Mouse (Mus musculus) spleen, adult 18-20 months (tissue): ENCODE data around the gene Flt3l.
"Not testable (repeated sequence)": the region's sequence is repeated elsewhere in the genome, so short reads cannot be mapped to it uniquely, and the experiment has no call there.

Experiments used
- DNase-seq, 2 experiments: peaks; one replicate each; pipeline ENCODE4 v3.0.0; 2022; ENCODE audit warnings: mixed read lengths in 2 of 2

Gene Flt3l

DNA sequence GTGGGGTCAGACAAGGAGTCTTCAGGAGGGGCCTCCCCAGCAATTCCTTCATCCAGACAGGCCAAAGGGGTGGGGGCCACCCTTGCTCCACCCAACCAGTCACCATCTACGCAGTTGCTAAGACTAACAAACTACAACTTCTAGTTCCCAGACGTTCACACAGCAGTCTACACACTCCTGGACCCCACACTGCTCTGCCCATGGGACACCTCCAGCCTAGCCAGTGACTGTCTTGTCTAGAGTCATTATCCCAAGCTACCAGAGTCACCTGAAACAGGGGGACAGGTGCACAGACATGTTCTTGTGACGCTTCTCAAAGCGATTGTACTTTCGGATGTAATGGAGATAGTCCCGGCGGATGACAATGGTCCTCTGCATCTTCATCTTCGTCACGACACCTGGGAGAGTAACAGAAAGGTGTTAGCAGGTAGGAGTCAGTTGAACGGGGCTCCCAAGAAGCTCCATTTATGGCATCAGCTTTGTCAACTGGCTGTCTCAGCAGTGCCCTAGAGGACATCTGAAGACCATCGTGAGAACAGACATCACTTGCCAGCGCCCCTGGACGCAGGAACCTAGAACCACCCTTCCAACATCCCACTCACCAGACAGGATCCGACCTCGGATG, 13.6 kb downstream of the Flt3l start:
- DNase-seq = no peak

DNA sequence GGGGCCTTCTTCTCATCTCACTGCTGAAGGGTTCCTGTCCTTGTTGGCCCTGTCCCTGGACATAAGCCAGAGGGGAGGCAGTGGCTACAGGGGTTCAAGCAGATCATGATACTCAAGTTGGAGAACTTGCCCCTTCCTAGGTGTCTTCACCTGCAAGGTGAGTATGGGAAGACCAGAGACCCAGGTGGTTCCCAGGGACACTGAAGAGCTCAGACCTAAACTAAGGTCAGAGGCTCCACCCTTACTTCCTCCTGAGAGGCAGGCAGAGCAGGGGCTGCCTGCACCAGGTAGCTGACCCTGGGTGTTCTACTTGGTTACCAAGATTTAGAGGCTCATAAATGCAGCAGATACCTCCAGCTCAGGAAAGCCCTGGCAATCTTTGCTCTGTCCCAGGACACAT, 14.3 kb downstream of the Flt3l start:
- no peak for DNase-seq

GRCm38 (mm10) chr7:45121404-45121803, 14.8 kb downstream of the Flt3l start:
- peak; percentile 79 to 88 for DNase-seq

- DNase-seq = no peak
These were observed 16.2 kb downstream of the Flt3l start for GRCm38 (mm10) chr7:45119780-45120709.

- DNase-seq = no peak
These were observed 17.9 kb downstream of the Flt3l start for GRCm38 (mm10) chr7:45118336-45118735.

- peak in 1 of 2 experiments; percentile 45 for DNase-seq
These were observed 18.7 kb downstream of the Flt3l start for GRCm38 (mm10) chr7:45117566-45117965.

DNA sequence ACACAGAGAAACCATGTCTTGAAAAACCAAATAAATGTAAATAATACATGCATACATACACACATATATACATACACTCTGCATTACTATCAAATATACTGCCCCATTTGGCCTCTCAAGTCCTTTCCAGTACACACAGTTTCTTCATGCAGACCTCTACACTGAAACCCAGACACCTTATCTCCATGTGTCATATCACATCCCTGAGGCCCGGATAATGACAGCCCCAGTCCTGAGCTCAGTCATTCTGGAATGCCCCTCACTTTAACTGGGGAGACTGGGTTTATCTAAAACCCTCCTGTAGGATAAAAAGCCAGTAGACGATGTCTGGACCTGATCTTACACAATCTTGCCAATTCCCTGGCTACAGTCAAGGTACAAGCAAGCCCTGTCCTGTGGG, 22.8 kb downstream of the Flt3l start:
- DNase-seq = no peak

DNA sequence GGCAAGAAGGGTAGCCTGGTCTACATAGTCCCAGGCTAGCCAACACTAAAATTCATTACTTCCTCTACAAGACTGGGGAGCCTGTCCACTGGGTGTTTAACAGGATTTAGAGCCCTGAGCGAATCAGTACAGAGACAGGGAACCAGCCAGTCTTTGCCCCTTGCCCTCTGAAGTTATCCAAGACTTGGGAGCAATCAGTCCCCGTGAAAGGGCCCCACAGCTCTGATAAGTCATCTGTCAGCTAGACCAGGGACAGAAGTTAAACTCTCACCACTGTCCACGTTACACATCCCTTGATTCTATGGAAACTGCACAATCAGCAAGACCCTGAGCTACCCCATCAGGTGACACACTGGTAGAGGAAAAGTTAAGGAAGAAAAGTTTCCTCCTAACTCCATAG, 23.7 kb downstream of the Flt3l start:
- DNase-seq = no peak

DNA sequence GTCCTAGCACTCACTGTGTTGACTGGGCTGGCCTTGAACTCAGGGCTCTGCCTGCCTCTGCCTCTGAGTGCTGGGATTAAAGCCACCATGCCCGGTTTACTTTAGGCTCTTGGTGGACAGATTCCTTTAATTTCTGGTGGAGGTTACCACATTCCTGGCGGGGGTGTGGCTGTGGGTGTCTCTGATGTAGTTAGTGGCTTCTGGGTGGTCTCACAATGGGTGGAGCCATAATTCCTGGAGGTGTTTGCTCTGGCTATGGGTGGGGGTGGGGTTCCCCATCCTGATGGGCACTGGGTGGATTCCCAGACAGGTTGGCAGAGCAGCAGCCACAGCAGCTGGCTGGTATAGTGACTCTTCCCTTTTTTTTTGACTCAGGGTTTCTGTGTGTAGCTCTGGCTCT, 24.3 kb downstream of the Flt3l start:
- no peak for DNase-seq

DNA sequence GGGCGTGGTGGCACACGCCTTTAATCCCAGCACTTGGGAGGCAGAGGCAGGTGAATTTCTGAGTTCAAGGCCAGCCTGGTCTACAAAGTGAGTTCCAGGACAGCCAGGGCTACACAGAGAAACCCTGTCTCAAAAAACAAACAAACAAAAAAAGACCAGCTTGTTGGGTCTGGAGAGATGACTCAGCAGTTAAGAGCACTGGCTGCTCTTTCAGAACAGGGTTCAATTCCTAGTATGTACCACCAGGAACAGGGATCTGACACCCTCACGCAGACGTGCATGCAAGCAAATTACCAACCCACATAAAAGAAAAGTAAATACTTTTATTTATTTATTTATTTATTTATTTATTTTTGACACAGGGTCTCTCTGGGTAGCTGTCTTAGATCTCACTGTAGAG, 26.1 kb downstream of the Flt3l start:
- DNase-seq = not testable (repeated sequence)

GRCm38 (mm10) chr7:45107052-45107645, 29.1 kb downstream of the Flt3l start:
- DNase-seq = no peak

DNA sequence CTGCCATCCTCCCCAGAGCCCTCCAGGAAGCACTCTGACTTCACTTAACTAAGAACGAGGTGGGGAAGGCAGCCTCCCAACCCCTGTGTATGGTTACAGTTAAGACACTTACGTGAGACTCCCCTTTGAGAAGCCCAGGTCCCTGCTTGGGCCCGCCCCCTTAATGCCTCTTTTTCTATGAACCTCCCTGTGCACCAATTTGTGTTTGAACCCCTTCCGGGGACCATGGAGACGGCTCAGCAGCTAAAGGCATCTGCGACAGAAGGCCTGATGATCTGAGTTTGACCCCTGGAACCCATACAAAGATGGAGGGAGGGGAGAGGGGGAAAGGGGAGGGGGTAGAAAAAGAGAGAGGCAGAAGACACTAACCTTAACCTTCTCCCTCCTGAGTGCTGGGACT, 29.8 kb downstream of the Flt3l start:
- DNase-seq = no peak

DNA sequence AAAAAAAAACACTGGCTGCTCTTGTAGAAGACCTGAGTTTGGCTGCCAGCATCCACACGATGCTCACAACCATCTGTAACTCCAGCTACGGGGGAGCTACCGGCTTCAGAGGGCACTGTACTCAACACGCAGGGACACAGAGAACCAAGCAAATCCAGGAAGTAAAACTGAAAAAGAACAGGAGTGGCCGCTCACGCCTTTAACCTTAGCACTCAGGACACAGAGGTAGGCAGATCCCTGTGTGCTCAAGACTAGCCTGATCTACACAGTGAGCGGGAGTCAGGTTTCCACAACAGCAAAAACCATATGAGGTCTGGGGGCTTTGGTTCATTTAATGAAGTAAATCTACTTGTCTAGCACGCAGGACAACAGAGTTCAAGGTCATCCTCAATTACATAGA, 30.7 kb downstream of the Flt3l start:
- no peak for DNase-seq

DNA sequence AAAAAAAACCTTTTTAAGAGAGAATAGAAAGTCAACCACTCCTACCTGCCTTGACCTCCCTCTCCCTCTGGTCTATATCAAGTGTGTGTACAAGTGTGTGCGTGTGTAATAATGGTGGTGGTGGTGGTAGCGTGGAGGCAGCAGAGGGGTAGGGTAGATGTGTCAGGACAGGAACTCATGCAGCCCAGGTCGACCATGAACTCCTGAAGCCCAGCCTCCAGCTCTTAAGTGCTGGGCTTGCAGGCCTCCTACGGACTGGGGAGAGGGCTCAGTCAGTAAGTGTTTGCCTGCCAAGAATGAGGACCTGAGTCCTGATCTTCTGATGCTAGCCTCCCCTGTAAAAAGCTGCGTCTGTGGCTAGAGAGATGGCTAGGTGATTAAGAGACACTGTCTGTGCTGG, 31.3 kb downstream of the Flt3l start:
- no peak for DNase-seq

DNA sequence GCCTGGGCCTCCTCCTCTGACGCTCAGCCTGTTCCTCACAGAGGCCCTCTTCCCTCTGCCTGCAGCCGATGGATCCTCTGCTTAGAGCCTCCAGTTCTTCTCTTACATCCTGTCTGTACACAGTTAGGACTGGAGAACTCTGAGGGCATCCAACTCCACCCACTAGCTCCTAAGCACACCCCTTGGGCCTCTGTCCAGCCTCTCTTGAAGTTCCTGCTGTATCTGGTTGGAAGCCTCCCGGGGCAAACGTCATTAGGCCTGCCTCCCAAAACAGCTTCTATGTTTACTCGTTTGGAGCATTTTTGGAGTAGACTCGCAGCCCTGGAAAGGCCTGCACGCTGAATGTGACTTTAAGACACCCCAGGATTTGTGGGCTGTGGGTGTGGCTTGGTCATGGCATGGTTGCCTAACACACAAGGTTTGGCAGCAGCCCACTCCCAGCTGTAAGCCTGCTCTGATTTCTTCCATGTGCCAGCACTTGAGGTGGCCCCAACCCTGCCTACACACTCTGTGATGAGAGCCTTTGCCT, 32.5 kb downstream of the Flt3l start, which contains the start of gene Fcgrt:
Gene Fcgrt, minus strand, starts transcription at position 200 of the 529 bp plus-strand sequence.
- peak in 1 of 2 experiments; percentile 47 for DNase-seq

- no peak for DNase-seq
These were observed 33.2 kb downstream of the Flt3l start for GRCm38 (mm10) chr7:45102940-45103585.

DNA sequence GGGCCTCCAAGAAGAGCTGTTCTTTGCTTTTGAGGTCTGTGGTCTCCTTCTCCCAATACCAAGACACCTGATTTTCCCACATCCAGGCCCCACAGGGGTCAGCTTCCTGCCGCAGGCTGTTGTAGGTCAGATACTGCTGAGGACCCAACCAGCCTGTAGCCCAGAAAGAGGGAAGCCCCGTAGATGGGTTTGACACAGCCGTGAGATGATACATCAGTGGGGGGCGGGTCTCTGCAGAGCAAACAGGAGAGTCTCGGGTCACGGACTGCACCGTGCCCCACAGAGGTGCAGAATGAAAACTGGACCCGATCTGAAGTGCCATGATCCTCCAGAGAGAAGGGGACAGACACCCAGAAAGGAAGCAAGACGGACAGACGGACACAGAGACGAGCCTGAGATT, 33.8 kb downstream of the Flt3l start:
- no peak for DNase-seq

DNA sequence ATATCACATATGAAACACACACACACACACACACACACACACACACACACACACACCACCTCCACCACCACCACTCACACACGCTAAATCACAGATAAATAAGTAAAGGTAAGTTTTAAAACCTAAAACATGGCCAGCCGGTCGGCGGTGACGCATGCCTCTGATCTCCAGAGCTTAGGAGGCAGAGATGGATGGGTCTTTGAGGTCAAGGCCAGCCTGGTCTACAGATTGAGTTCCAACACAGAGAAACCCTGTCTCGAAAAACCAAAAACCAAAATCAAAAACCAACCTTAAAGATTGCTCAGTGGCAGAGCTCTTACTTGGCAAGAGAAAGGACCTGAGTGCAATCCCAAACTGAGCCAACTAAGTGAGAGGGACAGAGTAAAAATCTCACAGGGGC, 36.2 kb downstream of the Flt3l start:
- DNase-seq = no peak

DNA sequence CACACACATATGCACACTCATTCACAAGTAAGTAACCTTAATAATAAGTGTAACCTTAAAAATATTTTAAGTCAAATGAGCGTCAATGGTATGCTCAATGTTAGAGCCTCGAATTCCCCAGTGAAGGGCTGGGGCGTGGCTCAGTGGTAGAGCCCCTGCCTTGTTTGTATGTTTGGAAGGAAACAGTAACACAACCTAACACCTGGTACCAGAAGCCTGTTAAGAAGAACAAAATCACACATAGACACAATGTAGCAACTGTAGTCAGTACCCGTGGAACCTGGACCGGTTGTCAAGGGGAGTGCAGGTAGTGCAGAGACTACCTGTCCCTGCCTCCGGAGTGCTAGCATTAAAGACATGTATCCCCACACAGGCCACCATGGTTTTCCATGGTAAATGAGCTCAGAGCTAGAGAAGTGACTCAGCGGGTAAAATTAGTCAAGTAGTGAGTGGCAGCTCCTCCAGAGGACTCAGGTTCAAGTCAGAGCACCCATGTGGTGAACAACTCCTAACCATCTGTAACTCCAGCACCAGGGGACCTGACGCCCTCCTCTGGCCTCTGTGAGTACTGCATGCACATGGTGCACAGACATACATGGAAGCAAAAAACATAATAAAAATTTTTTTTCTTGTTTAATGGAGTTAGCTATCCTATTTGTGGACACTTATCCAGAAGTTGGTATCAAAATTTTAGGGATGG, 37.5 kb downstream of the Flt3l start:
- no peak for DNase-seq

GRCm38 (mm10) chr7:45097479-45097878, 38.8 kb downstream of the Flt3l start:
- DNase-seq = no peak

DNA sequence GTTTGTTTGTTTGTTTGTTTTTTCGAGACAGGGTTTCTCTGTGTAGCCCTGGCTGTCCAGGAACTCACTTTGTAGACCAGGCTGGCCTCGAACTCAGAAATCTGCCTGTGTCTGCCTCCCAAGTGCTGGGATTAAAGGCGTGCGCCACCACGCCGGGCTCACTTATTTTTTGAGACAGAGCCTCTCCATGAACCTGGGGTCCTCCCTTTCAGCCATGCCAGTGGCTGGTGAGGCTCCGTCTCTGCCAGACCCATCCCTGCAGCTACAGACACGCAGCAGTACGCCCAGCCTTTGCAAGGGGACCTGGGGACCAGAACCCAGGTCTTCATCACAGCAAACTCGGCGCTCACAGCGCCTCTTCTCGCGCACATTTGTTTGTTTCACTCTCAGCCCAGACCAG, 40.3 kb downstream of the Flt3l start:
- not testable (repeated sequence) for DNase-seq

- DNase-seq = no peak
These were observed 40.9 kb downstream of the Flt3l start for GRCm38 (mm10) chr7:45095367-45095766.
